Mouse (Mus musculus) ES-E14 (cell line): ENCODE measurements around the gene Rin2. TPM values are rescaled to one million over a fixed set of nuclear protein-coding genes. Genes with fewer than 3 reads are reported as not detected.

Experiments used
- DNase-seq: peaks from one replicate; pipeline ENCODE4 v3.0.0-alpha.2; 2013; ENCODE audit warnings: low read depth, low spot score
- H3K27ac ChIP-seq: 2 replicates; pipeline ENCODE4 v1.5.1; 2012; ENCODE audit warnings: low read depth, mild to moderate bottlenecking, low read length, moderate library complexity, mixed read lengths; ENCODE audit not compliant: poor library complexity, insufficient read depth, severe bottlenecking
- H3K36me3 ChIP-seq: 2 replicates; pipeline ENCODE4 v1.6.1; 2012; ENCODE audit warnings: mild to moderate bottlenecking, low read length, moderate library complexity, mixed read lengths; ENCODE audit not compliant: control insufficient read depth, poor library complexity, insufficient read depth, severe bottlenecking
- H3K4me1 ChIP-seq, 2 experiments: fragments of 150-350 bp in 1 of 2; sonication (generic) in 1 of 2; 2 replicates each; pipeline ENCODE4 v1.6.1; 2012; ENCODE audit warnings: low read length in 2 of 2, mild to moderate bottlenecking in 1 of 2, mixed read lengths in 1 of 2; ENCODE audit not compliant: control insufficient read depth in 2 of 2, insufficient read depth in 2 of 2, poor library complexity in 1 of 2
- H3K4me3 ChIP-seq, 2 experiments: fragments of 150-350 bp in 1 of 2; sonication (generic) in 1 of 2; 2 replicates each; pipeline ENCODE4 v1.5.1; 2012; ENCODE audit warnings: low read length in 2 of 2, low read depth in 1 of 2, mild to moderate bottlenecking in 1 of 2, mixed read lengths in 1 of 2; ENCODE audit not compliant: insufficient read depth in 1 of 2, poor library complexity in 1 of 2, severe bottlenecking in 1 of 2
- H3K9ac ChIP-seq: 2 replicates; pipeline ENCODE4 v1.6.1; 2012; ENCODE audit warnings: low read depth, mild to moderate bottlenecking, low read length, mixed read lengths; ENCODE audit not compliant: poor library complexity, insufficient read depth, severe bottlenecking
- H3K9me3 ChIP-seq: fragments of 150-350 bp; sonication (generic); 2 replicates; pipeline ENCODE4 v1.6.1; 2012; ENCODE audit warnings: low read depth, mild to moderate bottlenecking, low read length; ENCODE audit not compliant: control insufficient read depth, insufficient read depth
- CHD2 ChIP-seq: IDR thresholded peaks from 2 replicates; pipeline ENCODE4 v1.6.1; 2014; ENCODE audit warnings: mild to moderate bottlenecking, low read depth, low read length, inconsistent platforms
- HCFC1 ChIP-seq: IDR thresholded peaks from 2 replicates; pipeline ENCODE4 v1.6.1; 2012; ENCODE audit warnings: low read length, inconsistent platforms, borderline replicate concordance; ENCODE audit not compliant: insufficient read depth
- MAFK ChIP-seq: IDR thresholded peaks from 2 replicates; pipeline ENCODE4 v1.6.1; 2014; ENCODE audit warnings: mild to moderate bottlenecking, low read depth, low read length, inconsistent platforms; ENCODE audit not compliant: insufficient read depth
- ZC3H11A ChIP-seq: IDR thresholded peaks from 2 replicates; pipeline ENCODE4 v1.6.1; 2012; ENCODE audit warnings: low read depth, mild to moderate bottlenecking, inconsistent platforms, low read length, borderline replicate concordance
- ZNF384 ChIP-seq: IDR thresholded peaks from 2 replicates; pipeline ENCODE4 v1.6.1; 2012; ENCODE audit warnings: low read depth, low read length, inconsistent platforms
- in situ Hi-C, 2 experiments: fragments of 600-800 bp; cut with MboI; formaldehyde crosslinking; loops; one replicate each; pipeline ENCODE4 v1.15.1; 2025; ENCODE audit warnings: low sequenced_read_pairs in 2 of 2, inconsistent platforms in 1 of 2; ENCODE audit not compliant: unreplicated experiment in 2 of 2
- total RNA-seq: library from RNA; depleted of rRNA; stranded (reverse); fragments of 300-350 nt; gene quantifications from 2 replicates; pipeline ENCODE4 v1.2.3, GENCODE M21; 2012

Gene Rin2
- total RNA-seq, 1 experiment = 3.7 TPM

DNA sequence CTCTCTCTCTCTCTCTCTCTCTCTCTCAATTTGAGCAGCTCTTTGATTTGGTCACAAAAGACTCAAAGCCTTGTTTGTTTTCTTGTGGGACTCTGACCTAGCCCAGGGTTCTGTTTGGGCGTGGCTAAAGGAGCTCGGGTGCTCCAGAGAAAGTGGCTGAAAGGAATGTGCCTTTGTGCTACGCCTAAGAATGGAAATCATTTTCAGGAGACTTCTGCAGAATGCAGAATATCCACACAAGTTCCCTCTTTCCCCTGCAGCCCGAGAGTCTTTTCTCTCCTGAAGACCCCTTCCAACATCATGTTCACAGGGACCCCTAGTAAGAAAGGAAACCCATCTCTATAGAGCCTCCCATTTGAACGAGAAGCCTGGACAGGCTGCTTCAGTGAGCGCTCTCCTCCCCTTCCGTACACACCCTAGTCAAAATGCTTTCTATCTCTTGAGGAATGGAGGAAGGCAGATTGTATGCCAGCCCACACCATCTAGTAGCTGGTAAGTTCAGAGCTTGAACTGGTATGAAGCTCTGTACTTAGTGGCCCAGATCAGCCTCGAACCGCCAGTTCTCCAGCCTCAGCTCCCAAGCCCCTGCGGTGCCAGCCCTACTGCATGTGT is 187.3 kb downstream of the Rin2 start:
- Histone ChIP-seq H3K4me3 (no peak overlapping the region), H3K36me3 (no peaks in the 10 kb centered on the region), H3K4me1 (peaks cover 3 to 5% of the 10 kb centered on the region in 2 experiments; a peak in 1 of 4 replicates), H3K9me3 (no peaks in the 10 kb centered on the region), H3K27ac (no peak overlapping the region), H3K9ac (no peak overlapping the region; the same call in 1 of the 2 replicates)
- in situ Hi-C loops = no loop called here
- TF ChIP-seq MAFK (no peak), HCFC1 (no peak), CHD2 (no peak), ZC3H11A (no peak), ZNF384 (no peak)
- no peak for DNase-seq

DNA sequence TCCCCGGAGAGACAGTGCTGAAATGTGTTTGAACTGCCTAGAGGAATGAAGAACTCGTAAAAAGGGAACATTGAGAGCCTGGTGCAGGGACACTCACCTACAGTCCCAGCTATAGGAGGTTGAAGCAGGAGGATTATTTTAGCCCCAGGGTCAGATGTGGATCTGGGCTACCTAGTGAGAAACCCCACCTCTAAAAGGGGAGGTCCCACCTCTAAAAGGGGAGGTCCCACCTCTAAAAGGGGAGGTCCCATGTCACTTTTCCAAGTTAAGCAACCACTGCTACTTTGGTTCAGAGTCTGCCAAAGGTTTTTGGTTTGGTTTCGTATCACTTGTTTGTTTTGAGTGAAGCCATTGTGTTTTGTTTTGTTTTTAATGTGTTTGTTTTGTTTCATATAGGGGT is 190.3 kb downstream of the Rin2 start:
- TF ChIP-seq MAFK = no peak
- 0 out of 2 replicates have a peak, but pooled peaks have one; percentile 52 for TF ChIP-seq ZNF384
- DNase-seq = no peak
- peaks cover 0 to 3% of the 10 kb centered on the region in 2 experiments; a peak in 1 of 4 replicates for H3K4me1 ChIP-seq
- in situ Hi-C loops = no loop called here
- no peak overlapping the region for H3K4me3 ChIP-seq
- H3K36me3 ChIP-seq = no peaks in the 10 kb centered on the region
- H3K27ac ChIP-seq = no peak overlapping the region
- H3K9me3 ChIP-seq = no peaks in the 10 kb centered on the region
- H3K9ac ChIP-seq = no peak overlapping the region

DNA sequence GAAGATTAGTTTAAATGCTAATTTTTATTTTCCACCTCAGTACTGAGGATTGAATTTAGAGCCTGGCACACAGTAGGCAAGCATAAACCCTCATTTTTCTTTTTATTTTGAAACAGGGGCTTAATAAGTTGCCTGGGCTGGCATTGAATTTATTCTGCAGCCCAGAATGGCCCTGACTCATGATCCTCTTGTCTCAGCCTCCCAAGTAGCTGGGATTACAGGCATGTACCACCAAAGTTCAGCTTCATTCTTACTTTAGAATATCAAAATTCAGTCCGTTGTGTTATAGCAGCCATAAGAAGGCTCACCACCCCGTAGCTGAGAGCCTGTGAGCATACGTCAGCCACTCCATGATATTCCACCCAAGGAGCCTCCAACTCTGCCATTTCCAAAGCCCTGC is 191.2 kb downstream of the Rin2 start:
- in situ Hi-C loops = no loop called here
- Histone ChIP-seq H3K4me3 (no peak overlapping the region), H3K4me1 (peaks cover 0 to 3% of the 10 kb centered on the region in 2 experiments; a peak in 1 of 4 replicates), H3K27ac (no peak overlapping the region), H3K9me3 (no peaks in the 10 kb centered on the region), H3K36me3 (no peaks in the 10 kb centered on the region), H3K9ac (no peak overlapping the region)
- no peak for TF ChIP-seq CHD2
- TF ChIP-seq ZNF384 = no peak
- TF ChIP-seq ZC3H11A = no peak
- TF ChIP-seq HCFC1 = no peak
- TF ChIP-seq MAFK = no peak
- DNase-seq = no peak

DNA sequence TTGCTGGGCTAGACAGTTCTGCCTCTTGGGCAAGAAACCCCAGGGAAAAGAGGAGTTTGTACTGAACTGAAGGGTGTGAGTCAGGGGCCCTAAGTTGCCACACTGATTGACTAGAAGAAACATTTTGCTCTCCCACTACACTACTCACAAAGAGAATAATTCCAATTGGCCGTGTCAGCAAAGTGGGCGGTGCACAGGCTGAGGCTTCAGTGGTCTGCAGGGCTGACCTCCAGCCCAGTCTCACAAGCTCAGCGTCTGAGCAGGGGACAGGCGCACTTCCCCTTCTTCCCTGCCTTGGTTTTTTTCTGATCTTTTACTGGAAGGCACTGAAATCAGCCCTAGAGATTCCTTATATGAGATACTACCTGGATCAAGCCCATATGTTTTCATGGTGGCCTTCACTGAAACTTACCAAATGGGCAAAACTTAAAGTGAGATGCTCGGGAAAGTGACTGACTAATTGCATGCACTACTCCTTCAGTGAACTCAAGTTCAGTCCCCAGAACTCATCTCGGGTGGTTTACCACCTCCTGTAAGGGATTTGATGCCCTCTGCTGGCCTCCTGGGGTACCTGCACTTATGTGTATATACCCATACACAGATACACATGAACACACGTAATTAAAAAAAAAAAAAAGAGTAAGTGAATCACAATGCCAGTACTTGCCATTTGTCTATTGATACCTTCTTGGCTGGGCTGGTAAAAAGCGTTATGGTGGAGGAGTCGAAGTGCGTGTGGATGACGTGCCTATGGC is 191.9 kb downstream of the Rin2 start:
- no peaks in the 10 kb centered on the region for H3K36me3 ChIP-seq
- no peak overlapping the region for H3K27ac ChIP-seq
- H3K4me3 ChIP-seq = no peak overlapping the region
- H3K9ac ChIP-seq = no peak overlapping the region
- in situ Hi-C loops = no loop called here
- DNase-seq = no peak
- no peaks in the 10 kb centered on the region for H3K9me3 ChIP-seq
- peaks cover 0 to 3% of the 10 kb centered on the region in 2 experiments; a peak in 1 of 4 replicates for H3K4me1 ChIP-seq
- TF ChIP-seq ZNF384 (peak; percentile 88), CHD2 (no peak)
